Mouse (Mus musculus) cerebellum, postnatal 36 days (tissue): Measurements from ENCODE around the gene Zfp423.
A peak's percentile ranks its signal among the peaks of the same experiment; 100 is the strongest.

Source experiments
- DNase-seq, 2 experiments: peaks; one replicate each; pipeline ENCODE4 v3.0.0; 2021 to 2022; ENCODE audit warnings: mixed read lengths in 2 of 2

The Zfp423 gene

DNA sequence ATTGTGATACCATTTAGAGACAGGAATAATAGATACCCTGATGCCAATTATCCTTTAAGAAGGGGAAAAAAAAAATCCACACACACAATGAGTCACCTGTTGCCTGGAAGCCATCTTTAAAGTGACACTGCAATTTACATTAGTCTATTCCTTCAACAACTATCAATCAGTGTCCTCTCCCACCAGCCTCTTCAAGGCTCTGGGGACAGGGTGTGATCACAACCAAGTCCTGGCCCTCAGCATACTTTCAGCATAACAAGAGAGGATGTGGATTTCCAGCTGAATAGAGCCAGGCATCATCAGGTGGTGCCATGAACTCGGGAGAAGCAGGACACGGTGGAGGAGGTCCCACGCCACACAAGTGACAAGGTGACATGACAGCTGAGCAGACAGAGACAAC, 156.8 kb downstream of the Zfp423 start:
- no peak for DNase-seq

DNA sequence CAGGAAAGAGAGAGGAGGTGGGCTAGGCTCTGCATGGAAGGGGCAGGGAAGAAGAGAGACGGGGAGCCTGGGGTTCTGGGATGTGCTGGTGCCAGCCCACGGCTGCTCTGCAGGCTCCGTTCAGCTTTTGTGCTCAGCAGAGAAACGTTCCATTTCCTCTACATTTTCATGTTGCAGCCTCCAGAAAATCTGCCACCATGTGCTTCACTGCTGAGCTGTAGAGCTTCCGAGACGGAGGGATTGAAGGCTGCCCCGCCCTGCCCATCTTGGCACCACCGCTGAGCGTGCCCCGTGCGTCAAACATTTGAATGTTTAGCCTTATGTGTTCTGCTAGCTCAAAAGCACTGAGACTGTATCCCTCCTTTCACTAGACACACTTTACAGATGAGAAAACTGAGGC, 159.3 kb downstream of the Zfp423 start:
- no peak for DNase-seq

DNA sequence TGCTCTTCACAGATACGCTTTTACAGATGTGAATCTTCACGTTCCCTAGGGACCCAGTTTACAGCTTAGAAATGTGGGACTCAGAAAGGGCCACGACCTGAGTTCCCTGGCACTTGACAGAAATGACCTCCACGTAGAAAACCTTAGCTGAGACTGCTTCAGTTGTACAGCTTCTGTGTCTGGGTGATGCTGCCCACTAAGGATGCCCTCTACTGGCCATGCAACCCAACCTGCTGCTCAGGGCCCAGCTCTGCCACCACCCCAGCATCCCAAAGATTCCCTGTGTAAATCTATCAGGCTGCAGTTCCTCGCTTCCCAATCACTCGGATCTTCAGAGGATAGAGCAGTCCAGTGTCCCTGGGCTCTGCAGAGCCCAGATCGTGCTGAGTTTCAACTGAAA, 163.2 kb downstream of the Zfp423 start:
- peak; percentile 47 to 52 for DNase-seq

DNA sequence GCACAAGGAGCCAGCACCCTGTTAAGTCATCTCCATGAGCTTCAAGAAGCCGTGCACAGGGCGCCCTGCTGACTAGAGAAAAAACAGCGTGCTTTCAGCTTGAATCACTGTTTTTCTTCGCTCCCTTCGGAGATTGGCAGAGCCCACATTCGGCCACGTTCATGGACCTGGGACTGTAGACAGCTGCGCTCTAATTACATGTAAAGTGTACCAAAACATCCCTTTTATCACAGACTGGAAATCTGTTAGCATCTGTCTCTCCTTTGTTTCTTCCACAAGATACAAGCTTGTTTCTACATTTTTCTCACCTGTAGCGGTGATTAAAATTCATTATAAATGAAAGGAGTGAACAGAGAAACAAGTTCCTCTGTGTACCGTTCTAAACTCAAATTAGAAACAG, 164.8 kb downstream of the Zfp423 start:
- DNase-seq: no peak

DNA sequence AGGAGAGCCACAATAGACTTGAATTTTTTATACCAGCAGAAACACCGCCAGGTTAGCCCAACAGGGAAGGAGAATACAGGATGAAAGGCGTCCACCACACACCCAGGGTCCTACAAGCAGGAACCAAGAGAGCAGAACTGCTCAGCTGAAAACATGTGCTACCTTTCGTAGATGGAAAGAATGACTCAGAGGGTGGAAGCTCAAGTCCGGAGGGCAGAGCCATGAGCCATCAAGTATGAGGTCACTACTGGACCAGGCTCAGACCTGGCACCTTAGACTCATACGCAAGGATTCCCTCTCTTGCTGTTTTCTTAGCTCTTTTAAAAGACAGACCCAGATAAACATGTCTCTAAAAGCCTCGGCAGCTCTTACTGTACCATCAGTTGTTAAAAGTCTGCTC, 168.3 kb downstream of the Zfp423 start:
- DNase-seq: peak in 1 of 2 experiments; percentile 19

DNA sequence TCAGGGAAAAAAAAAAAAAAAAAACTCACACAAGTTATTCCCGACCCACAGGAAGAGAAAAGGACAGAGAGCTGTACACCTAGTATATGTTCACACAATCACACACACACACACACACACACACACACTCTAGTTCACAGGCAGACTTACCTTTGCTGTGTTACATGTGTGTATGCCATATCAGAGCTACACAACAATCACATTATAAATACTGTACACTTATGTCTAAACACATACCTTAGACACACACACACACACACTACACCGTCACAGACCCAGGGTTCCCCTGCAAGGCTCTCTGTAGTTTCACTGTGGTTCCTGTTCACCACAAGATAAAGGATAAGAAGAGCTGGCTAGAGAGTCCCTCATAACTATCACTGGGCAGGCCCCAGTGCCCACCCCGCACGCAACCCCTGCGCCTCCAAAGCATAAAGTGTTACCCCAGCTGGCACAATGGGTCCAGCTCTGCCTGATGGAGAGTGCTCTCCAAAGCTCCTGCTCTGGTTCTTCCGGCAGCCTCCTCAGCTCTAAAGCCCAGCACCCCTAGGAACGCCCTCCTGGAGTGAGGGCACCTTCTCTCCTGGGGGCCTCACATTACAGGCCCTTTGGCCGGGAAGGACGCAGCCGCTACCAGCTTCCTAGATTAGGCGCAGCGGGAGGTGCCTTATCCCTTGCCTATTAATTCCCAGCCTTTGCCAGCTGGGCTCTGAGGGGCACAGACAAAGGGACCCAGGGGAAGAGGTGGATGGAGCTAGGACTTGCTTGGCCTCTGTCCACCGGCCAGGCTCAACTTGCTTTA, 174.6 kb downstream of the Zfp423 start:
- DNase-seq: no peak

DNA sequence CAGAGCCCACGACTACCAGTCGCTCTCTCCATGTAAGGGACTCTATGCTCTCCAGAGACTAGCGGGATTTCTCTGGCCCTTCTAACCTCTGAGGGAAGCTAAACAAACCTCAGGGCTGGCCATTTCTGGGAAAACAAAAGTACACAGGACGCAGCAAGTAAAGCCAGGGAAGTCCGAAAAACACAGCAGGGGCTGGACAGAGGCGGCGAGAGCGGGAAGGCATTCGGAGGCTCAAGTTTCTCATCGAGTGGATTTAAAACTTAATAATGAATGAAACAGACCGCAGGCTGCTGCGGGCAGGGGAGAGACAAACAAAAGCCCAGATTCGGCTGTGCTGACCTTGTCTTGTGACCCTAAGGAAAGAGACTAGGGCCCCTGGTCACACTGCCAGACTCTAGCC, 175.2 kb downstream of the Zfp423 start:
- DNase-seq: no peak

DNA sequence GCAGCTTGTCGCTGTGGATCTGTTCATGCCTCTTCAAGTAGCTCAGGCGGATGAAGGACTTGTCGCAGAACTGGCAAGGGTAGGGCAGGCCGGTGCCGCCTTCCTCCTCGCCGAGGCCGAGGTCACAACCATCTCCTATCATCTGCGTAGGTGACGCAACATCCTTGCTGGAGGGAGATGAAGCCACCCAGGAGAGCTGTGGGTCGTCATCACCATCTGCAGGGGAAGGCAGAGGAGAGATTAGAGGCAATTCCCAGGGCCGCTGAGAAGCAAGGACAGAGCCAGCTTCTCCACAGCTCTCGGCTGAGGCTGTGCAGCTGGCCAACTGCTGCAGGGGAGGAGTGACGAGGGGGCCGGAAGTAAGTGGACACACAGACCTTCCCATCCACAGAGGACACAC, 176.2 kb downstream of the Zfp423 start:
- no peak for DNase-seq

DNA sequence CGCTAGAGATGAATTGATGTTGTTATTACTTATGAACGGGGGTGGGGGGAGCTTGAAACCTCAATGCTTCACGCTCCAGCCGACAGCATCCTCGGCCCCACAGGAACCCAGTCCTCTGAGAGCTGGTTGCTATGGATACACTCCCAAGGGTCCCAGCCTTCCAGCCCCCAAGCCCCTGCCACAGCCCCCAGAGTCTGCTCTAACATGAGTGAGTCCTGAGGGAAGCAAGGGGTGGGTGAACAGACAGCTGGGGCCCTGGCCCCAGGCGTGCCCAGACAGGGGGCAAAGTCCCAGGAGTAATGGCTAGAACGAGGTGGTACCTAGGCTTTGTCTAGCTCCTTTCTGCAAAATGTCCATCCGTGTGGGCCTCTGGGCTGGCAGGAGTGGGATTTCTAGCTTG, 181.8 kb downstream of the Zfp423 start:
- DNase-seq: no peak

DNA sequence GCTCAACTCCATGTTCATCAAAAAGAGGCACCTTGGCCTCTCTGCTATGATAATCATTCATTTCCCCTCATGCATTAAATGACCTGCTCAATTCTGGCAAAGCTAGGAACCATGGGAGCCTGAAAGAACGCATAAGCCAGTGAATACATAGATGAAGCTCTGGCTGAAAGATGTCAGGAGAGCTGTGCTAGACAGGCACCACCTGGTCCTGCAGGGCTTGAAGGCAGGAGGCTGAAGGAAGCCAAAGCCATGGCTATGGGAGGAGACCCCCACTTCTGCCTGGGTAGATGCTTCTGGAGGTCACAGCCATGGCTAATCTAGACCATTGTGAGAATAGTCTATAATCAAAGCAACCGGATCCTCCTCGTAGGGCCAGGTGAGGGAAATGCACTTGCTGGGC, 183.5 kb downstream of the Zfp423 start:
- DNase-seq: no peak

DNA sequence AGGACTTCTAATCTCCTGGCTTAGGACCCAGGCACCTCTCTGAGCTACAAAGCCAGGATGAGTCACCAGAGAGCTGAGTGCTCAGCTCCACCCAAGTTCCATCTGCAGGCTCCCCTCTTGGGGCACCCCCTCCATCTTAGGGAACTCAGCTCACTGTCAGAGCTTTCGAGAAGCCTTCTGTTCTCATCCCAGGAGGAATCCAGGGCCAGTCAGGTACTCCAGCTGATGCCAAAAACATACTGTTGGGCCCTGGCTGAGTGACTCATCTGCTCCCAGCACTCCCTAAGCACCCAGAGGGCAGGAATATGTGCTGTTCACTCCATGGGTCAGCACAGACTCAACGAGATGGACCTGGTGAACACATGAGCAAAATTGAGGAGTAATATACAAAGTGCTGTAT, 184.4 kb downstream of the Zfp423 start:
- DNase-seq: no peak

DNA sequence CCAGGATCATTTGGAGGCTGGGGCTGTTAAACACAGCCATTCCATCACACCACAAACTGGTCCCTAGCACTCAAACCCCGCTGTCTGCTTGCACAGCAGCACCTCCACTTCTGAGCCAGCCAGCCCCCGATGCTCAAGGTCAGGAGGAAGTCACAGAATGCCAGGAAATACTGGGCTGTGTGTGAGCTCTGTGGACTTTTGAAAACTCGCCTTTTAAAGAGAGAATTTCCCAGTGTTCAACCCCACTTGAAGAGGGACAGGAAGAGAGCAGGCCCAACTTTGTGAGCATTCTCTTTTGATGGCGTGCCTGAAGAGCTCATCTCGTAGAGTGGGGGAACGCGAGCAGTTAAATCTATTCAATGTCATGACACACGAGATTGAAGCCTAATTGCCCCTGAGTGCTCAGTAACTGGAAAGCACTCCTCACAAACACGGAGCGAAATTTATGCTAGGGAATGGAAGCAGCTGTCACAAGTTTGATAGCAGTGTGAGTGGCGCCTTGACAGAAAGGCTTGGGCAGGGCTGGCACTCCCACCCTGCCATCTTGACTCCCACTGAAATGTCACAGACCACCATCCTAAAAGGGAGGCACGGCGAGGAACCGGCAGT, 186.4 kb downstream of the Zfp423 start:
- DNase-seq: no peak

DNA sequence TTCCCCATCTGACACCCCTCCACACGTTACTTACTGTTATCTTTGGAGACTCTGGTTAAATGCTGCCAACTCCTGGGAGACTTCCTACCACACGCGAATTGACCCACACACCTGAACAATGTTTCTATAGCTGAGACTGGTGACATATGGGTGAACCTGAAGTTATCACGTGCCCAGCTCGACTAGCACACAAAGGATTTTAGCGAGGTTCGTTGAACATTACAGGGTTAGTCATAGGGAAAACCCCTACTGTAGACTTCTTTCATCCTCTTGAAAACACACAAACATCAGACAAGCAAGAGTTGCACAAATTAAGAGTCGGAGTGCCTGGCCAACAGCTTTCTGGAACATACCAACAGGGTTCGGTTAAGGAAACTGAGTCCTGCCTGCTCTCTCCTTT, 191.5 kb downstream of the Zfp423 start:
- DNase-seq: no peak

DNA sequence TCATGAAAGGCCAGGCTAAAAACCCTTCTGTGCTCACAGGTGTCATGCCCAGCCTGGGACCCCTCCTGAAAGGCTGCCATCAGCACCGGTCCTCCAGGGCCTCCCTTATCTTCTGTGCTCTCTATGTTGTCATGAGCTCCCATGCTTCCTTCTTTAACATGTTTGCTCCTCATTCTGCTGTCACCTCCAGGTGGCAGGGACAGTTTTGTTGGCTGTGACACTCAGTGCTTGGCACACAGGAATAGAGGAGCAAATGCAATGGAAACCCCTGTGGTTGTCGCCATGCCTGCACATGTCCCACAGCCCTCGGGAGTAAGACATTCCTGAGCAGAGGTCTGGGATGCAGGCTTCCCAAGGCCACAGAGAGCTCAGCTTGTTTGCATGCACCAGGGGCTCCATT, 194.1 kb downstream of the Zfp423 start:
- no peak for DNase-seq

DNA sequence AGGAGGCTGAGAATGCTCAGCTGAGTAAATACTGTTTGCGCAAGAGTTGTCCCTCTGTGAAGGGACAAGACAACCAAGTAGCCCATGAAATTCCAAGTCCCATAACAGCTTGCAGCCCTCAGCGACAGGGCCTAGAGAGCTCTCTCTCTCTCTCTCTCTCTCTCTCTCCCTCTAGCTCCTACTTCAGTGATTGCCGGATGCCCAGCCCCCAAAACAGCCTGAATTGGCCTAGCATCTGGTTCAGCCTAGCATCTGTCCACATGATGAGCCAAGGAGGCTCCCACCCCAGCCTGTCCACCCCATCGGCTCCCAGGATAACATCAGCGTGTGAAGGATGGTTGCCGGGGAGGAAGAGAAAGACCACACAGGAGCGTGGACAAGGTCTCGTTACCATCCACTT, 200.6 kb downstream of the Zfp423 start:
- DNase-seq: no peak

DNA sequence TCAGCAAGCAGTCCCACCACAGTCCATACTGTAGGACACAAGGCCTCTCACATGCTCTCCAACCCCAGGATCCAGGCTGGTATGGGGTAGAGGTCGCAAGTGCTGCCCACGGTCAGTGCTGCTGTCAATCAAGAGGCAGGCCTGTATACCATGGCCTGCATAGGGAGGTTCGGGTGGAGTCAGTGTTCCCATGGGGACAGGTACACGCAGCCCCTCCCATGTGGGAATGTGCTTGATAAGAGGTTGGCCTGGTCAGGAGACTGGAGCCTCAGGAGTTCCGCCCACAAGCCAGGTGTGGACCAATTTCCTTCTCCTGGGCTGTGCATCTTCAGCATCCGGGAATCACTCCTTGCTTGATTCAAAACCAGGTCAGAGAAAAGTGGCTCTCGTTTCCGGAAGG, 204.5 kb downstream of the Zfp423 start:
- DNase-seq: no peak

DNA sequence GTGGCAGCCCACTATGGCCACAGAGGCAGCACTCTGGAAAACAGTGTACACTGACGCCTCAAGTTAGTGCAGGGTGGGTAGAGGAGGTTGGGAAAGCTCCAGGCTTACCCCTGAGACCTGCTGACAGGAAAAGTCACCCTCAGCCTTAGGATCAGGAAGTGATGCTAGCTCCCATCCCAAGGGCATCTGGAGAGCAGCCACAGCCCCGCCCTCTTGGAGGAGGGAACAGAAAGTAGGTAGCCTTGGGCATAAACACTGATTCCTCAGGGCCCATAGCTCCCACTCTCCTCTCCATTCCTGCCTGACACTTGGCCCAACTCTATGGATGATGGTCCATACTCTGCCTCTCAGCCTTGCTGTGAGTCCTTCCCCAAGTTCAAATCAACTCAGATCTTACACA, 205.8 kb downstream of the Zfp423 start:
- no peak for DNase-seq

DNA sequence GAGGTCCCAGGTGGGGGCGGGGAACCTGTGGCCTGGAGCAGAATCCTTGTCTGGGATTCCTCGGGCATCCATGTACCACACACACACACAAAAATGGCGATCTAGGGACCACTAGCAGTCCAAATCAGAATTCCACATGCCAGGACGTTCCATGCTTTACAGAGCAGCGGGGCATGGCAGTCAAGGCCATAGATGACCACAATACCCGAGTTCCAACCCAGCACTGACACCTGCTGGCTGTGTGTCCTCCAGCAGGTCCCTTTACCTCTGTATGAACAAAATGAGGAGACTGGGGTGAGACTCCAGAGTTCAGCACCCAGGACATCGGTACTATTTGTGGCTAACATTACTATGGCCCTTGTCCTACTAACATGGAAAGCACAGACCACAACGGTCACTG, 206.2 kb downstream of the Zfp423 start:
- DNase-seq: peak; percentile 48 to 50

DNA sequence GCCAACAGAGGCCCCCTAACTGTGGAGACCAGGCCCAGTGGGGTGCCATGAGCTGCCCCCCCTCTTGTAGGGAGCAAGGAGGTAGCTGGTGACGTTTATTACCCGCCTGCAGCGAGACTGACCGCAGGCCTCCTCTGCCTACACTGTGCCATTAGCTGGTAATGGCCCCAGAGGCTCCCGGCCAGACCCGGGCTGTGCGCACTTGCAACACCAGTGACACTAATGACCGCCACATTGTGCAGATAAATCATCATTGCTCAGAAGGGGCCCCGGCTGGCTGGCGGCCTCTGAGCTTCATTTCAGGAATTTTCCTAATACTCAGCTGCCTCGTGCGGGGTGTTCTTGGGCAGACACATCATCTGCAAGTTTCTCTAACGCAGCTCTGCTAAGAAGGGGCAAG, 206.7 kb downstream of the Zfp423 start:
- no peak for DNase-seq

DNA sequence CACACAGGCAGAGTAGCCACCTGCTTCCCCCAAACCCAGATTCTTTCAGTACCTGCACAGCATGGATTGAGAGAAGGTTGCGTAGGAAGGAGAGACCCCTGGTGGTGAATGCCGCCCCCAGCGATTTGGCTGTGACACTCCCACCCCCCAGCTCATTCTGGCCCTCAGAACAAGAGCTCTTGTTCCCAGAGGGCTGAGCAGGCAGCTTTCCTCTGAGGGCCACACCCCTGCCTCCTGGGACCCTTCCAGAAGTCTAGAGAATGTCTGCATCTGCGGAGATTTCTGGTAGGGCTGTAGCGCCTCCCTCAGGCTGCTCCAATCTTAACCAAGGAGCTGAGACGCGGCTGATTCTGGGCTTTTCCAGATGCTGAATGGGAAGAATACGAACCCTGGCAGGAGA, 211.8 kb downstream of the Zfp423 start:
- no peak for DNase-seq

DNA sequence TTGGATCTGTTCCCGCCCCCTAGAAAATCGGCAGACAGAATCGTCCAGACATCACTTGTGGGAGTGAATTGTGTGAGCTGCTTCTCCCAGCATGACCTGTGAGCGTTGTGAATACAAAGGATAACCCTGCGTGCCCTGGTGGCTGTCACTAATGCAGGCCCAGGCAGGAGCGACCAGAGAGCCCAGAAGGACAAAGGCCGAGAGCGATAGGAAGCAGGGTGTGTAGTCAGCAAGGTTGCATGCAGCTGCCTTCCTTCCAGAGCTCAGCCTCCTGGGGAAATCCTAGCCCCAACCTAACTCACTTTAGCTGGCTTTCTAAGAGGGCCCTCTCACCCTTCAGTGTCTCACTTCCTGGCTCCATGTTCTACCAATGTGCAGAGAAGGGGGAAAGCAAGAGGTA, 212.3 kb downstream of the Zfp423 start:
- DNase-seq: no peak

DNA sequence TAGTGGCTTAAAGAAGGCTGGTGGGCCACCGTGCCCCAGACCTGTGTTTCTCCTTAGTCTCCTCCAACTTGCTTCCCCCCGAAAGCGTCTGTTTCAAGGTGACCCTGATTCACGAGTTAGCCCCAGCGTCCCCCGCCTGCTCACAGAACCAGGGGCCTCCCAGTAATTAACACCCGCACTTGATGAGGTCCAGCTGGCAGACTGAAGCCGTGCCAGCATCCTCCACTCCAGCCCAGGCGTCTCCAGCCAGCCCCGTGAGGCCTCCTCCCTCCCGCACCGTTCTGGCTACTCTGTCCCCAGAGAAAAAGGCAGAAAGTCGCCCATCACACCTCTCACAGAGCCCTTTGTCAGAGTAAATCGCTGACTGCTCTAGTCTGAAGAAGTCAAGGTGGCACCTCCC, 213.3 kb downstream of the Zfp423 start:
- peak; percentile 35 to 41 for DNase-seq

DNA sequence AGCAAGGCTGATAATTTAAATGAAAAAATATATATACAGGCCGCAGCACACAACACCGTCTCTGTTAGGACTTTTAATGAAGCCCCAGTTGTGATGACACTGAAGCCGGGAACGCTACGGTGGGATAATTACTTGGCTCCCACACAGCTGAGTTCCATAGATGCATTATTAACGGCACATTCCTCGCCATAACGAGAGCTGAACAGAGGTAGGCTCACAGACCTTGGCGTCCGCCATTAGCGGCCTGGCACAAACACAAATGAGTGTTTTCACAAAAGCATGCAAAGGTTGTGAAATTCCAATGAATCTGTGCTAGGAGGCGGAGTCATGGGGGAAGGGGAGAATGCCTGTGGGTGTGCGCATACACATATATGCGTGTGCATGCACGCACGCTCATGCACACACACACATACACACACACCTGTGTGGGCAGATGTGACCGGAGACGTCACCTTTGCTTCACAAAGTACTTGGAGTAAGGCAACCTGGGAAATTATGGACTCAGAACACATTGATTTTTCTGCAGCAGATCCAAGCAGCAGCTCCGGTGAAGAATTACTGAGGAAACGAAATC, 214.2 kb downstream of the Zfp423 start:
- no peak for DNase-seq

DNA sequence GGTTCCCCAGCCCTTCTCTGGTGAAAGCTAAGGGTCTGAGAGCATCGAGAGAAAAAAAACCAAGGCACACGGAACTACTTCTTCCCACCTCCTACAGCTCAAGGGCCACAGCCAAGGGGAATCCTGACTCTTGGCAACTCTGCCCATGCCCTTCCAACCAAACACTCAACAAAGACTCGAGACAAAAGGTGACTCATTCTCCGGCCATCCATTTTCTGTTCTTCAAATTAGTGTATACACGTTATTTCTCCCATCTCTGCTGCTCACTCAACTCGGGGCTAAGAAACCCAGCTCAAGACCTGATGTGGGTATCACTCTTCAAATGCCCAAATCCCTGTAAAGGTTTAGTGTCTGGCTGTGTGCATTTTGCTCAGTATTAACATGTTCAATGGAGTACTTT, 214.8 kb downstream of the Zfp423 start:
- no peak for DNase-seq

DNA sequence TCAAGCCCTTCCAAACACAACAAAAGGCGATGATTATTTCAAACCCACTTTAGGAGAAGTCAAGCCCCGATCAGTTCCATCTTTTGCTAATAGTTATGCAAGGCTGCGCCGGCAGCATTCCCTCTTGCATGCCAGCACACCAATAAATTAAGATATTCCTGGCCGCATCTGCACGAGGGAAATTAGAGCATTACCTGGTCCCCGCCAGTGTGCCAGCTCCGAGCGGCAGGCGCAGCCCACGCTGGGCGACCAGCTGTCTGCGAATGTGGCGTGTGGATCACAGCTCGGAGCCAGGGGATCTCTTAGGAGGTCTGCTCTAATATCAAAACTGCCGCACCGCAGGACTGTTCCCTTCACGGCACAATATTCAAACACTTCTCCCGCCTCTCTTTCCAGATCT, 217.4 kb downstream of the Zfp423 start:
- peak; percentile 72 to 83 for DNase-seq
